Mouse (Mus musculus): Measurements from ENCODE around the gene Gda.

DNA sequence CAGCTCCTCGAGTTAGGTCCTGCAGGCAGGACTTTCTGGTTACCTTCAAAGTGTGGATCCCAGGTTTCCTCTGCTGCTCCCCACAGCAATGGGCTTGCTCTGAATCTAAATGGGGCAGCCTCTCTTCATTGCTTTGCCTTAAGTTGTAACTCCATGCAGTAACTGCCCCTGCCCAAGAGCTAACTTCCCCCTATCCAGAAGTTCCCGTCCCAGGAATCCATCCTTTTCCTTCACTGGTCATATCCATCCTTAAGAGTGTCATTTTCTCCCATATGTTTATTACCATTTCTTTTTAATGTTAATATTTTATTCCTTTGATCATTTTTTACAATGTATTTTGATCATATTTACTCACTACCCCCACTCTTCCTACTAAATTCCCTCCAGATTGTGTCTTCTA is at the start of gene Gda:
- no peak for TF ChIP-seq CTCF (IDR thresholded peaks at IDR 0.05; ENCODE audit: control insufficient read depth, insufficient read depth, insufficient replicate concordance, low read depth, low read length)
- no peak for TF ChIP-seq POLR2A (IDR thresholded peaks at IDR 0.05; ENCODE audit: control insufficient read depth, low read depth, low read length)

Measured in testis, adult 2 months (tissue).